Mouse (Mus musculus) forebrain, postnatal 0 days (tissue): ENCODE measurements at regions not wholly inside any gene's neighbourhood (a gene's known extent, or its start where the extent isn't known, plus 50 kb on each side); places are given as distances from the start of the nearest gene placed in this dataset.
"Not testable (repeated sequence)": the region's sequence is repeated elsewhere in the genome, so short reads cannot be mapped to it uniquely, and the experiment has no call there.

ENCODE experiments used
- ATAC-seq: fragments of 200-750 bp; cut with Nextera tagmentation; 2 replicates; pipeline ENCODE4 v1.8.0; 2017; ENCODE audit warnings: mild to moderate bottlenecking, moderate library complexity
- DNase-seq: peaks from one replicate; pipeline ENCODE4 v3.0.0-alpha.2; 2015
- H3K27ac ChIP-seq: fragments of 300-500 bp; sonication (generic); 2 replicates; pipeline ENCODE4 v1.5.1; 2014; ENCODE audit warnings: low read depth, mild to moderate bottlenecking, antibody characterized with exemption, low read length, moderate library complexity, mixed read lengths
- H3K27me3 ChIP-seq: fragments of 300-500 bp; sonication (generic); 2 replicates; pipeline ENCODE4 v1.6.1; 2014; ENCODE audit warnings: mild to moderate bottlenecking, low read length, mixed read lengths; ENCODE audit not compliant: insufficient read depth
- H3K36me3 ChIP-seq: fragments of 300-500 bp; sonication (generic); 2 replicates; pipeline ENCODE4 v1.6.1; 2014; ENCODE audit warnings: mild to moderate bottlenecking, moderate library complexity; ENCODE audit not compliant: insufficient read depth
- H3K4me1 ChIP-seq: fragments of 300-500 bp; sonication (generic); 2 replicates; pipeline ENCODE4 v1.6.1; 2014; ENCODE audit warnings: antibody characterized with exemption; ENCODE audit not compliant: insufficient read depth
- H3K4me2 ChIP-seq: fragments of 300-500 bp; sonication (generic); 2 replicates; pipeline ENCODE4 v1.6.1; 2014; ENCODE audit warnings: low read depth, mild to moderate bottlenecking, moderate library complexity
- H3K4me3 ChIP-seq: fragments of 300-500 bp; sonication (generic); 2 replicates; pipeline ENCODE4 v1.5.1; 2014; ENCODE audit warnings: low read depth, low read length, mixed read lengths
- H3K9ac ChIP-seq: fragments of 300-500 bp; sonication (generic); 2 replicates; pipeline ENCODE4 v1.6.1; 2014; ENCODE audit warnings: mild to moderate bottlenecking
- H3K9me3 ChIP-seq: fragments of 300-500 bp; sonication (generic); 2 replicates; pipeline ENCODE4 v1.6.1; 2016; ENCODE audit warnings: low read length
- CTCF ChIP-seq: sonication (generic); IDR thresholded peaks from 2 replicates; pipeline ENCODE4 v1.5.1; 2016; ENCODE audit warnings: antibody characterized with exemption, control low read depth, low read depth
- WGBS: fragments of 180-500 bp; shearing (Covaris S2); extraction: QIAGEN DNeasy Blood & Tissue Kit; methylation state at CpG from one replicate; pipeline ENCODE4 v1.1.7; 2014; 5-methylcytosine and 5-hydroxymethylcytosine counted together

DNA sequence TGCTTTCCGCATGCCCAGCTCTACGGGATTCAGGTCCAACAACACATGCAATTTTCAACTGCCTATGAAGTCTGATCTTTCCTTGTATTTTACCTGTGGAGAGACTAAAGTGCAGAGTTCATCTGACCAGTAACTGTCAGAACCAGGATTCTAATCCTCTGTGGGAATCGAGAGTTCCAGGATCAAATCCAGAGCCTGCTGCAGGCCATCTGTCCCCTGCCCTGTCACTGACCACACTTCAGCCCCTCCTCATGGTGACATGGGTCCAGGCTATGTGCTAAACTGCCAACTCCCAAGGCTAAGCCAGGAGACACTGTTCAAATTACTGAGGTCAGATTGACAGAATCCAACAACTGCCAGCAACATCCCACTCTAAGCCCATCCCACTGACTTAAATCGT is 175.7 kb downstream of the Katnal1 start:
- TF ChIP-seq CTCF = no peak
- no peak overlapping the region for H3K9ac ChIP-seq
- no peaks in the 10 kb centered on the region for H3K36me3 ChIP-seq
- no peaks in the 10 kb centered on the region for H3K27me3 ChIP-seq
- H3K27ac ChIP-seq = no peak overlapping the region
- no peak overlapping the region for H3K4me3 ChIP-seq
- no peak overlapping the region for H3K4me2 ChIP-seq
- no peaks in the 10 kb centered on the region for H3K9me3 ChIP-seq
- WGBS = 78% methylated on average over 4 of the region's 4 CpGs
- ATAC-seq (no peak), DNase-seq (no peak)
- no peaks in the 10 kb centered on the region for H3K4me1 ChIP-seq

DNA sequence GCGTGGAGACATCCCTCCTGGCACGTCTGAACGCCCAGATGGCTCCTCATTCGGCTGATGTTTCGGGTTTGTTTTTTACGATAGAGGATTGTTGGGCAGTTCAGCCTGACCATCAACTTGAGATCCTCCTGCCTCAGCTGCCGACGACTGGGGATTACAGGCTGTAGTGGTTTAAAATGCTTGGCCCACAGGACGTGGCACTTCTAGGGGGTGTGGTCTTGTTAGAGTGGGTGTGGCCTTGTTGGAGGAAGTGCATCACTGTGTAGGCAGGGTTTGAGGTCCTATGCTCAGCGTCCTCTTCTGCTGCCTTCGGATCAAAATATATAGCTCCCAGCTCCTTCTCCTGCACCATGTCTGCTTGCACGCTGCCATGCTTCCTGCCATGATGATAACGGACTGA is 177.1 kb downstream of the Katnal1 start:
- no peak for TF ChIP-seq CTCF
- H3K4me3 ChIP-seq = no peak overlapping the region
- H3K9ac ChIP-seq = no peak overlapping the region
- WGBS = 91% methylated on average over 13 of the region's 13 CpGs
- ATAC-seq (no peak), DNase-seq (no peak)
- no peak overlapping the region for H3K4me2 ChIP-seq
- no peaks in the 10 kb centered on the region for H3K9me3 ChIP-seq
- H3K36me3 ChIP-seq = no peaks in the 10 kb centered on the region
- H3K27ac ChIP-seq = no peak overlapping the region
- H3K4me1 ChIP-seq = no peaks in the 10 kb centered on the region
- no peaks in the 10 kb centered on the region for H3K27me3 ChIP-seq

DNA sequence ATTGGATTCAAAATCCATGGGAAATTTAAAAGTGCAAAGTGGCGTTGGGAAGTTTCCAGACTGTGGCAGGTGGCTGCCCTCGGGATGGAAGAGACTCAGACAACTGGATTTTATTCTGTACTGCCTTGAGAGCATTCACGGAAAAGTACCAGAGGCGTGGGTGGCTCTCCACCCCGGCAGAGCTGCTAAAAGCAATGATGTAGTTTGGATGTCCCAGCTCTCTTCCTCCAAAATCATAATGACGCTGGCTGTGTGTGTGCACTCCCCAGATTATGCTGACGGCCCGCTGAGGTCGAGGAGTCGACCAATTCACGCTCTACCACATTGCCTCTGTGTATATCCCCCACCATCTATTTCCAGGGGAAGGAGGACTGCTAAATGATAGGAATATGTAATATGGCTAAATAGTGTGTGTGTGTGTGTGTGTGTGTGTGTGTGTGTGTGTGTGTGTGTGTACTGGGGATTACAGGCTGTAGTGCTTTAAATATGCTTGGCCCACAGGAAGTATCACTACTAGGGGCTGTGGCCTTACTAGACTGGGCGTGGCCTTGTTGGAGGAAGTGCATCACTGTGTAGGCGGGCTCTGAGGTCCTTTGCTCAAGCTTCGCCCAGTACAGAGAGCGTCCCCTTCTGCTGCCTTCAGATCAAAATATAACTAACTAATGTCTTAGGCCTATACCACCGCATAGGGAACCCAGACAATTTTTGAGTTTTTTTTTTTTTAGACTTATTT is 179.0 kb downstream of the Katnal1 start:
- 81% methylated on average over 16 of the region's 16 CpGs for WGBS
- DNase-seq (no peak), ATAC-seq (no peak)
- Histone ChIP-seq H3K4me3 (no peak overlapping the region), H3K27me3 (no peaks in the 10 kb centered on the region), H3K4me1 (no peaks in the 10 kb centered on the region), H3K36me3 (no peaks in the 10 kb centered on the region), H3K4me2 (no peak overlapping the region), H3K9ac (no peak overlapping the region), H3K27ac (no peak overlapping the region), H3K9me3 (no peaks in the 10 kb centered on the region)
- TF ChIP-seq CTCF = no peak

DNA sequence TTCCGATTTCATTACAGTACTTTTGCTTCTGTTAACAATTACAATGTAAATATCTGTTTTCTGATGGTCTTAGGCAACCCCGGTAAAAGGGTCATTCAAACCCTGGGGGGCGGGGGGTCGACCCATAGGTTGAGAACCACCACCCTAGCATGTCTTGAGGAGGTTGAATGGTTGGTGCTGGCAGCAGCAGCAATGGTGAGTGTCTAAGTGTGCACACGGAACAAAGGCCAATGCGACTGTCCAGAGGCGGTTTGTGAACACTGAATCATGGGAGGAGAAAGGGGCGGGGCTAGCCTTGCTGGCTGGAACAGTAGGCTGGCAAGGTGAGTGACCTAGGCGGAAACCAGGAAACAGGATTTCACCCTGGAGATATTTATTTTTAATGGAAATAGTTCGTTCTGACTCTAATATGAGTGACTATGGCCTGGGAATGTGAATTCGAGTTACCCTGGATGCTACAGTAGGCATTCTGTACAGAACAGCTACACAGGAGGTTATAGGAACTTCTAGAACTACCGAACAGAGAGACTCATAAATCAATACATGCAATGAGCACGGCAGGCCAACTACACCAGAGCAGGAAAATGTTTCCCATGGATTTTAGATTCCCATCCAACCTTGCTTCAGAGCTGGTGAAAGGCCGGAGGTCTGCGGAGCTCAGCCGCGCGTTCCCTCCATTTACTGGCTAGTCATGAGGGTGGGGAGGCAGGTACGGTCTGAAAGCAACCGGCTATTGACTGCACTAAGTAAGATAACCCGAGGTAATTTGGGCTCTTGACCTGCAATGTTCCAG is 181.0 kb downstream of the Katnal1 start:
- no peaks in the 10 kb centered on the region for H3K4me1 ChIP-seq

DNA sequence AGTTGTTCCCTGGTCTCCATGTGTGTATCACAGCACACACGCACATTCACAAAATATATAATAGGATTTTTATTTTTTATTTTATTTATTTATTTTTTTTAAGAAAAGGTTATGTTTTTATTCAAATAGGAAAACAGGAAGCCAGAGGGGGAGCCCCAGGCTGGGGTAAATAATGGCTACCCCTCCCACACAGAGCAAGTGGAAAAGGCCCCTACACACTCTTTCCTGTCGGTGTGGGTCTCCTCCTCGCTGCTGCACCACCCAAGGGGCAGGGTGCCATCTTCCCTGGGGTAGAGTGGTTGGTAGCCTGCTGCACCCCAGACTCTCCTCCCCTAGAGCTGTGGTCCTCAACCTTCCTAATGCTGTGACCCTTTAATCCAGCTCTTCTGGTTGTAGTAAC is 181.6 kb downstream of the Katnal1 start:
- Histone ChIP-seq H3K4me1 (no peaks in the 10 kb centered on the region), H3K4me2 (no peak overlapping the region)

More for the DNA sequence above, 181.0 kb downstream of the Katnal1 start:
- H3K4me3 ChIP-seq = no peak overlapping the region
- H3K4me2 ChIP-seq = no peak overlapping the region
- no peaks in the 10 kb centered on the region for H3K9me3 ChIP-seq
- ATAC-seq (no peak), DNase-seq (no peak)
- no peak overlapping the region for H3K9ac ChIP-seq
- no peak overlapping the region for H3K27ac ChIP-seq
- H3K36me3 ChIP-seq = no peaks in the 10 kb centered on the region
- H3K27me3 ChIP-seq = no peaks in the 10 kb centered on the region
- WGBS = 89% methylated on average over 21 of the region's 21 CpGs
- TF ChIP-seq CTCF = no peak

DNA sequence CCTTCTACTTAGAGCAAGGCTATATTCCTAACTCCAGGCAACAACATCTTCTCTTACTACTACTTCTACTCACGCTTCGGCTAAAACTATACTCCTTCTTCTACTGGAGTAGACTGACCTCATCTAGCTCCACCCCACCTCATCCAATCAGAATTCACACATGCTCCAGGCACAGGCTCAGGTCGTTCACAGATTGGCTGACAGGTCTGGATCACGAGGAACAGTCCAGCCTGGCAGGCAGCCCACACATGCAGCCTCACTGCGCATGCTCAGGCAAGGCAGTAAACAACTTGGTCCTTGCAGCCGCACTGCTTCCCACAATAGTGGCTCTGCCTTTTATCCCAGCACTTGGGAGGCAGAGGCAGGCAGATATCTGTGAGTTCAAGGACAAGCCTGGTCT is 182.4 kb downstream of the Katnal1 start:
- DNase-seq, H3K9ac ChIP-seq, H3K27ac ChIP-seq, H3K4me2 ChIP-seq, H3K9me3 ChIP-seq, H3K4me1 ChIP-seq, H3K27me3 ChIP-seq, ATAC-seq, H3K36me3 ChIP-seq, H3K4me3 ChIP-seq: not testable (repeated sequence)
- WGBS = 62% methylated on average over 6 of the region's 6 CpGs

More for the DNA sequence above, 181.6 kb downstream of the Katnal1 start:
- Histone ChIP-seq H3K27ac (no peak overlapping the region), H3K4me3 (no peak overlapping the region), H3K36me3 (no peaks in the 10 kb centered on the region), H3K9me3 (no peaks in the 10 kb centered on the region), H3K27me3 (no peaks in the 10 kb centered on the region), H3K9ac (no peak overlapping the region)
- WGBS = 86% methylated on average over 3 of the region's 3 CpGs
- DNase-seq (no peak), ATAC-seq (no peak)
- no peak for TF ChIP-seq CTCF

DNA sequence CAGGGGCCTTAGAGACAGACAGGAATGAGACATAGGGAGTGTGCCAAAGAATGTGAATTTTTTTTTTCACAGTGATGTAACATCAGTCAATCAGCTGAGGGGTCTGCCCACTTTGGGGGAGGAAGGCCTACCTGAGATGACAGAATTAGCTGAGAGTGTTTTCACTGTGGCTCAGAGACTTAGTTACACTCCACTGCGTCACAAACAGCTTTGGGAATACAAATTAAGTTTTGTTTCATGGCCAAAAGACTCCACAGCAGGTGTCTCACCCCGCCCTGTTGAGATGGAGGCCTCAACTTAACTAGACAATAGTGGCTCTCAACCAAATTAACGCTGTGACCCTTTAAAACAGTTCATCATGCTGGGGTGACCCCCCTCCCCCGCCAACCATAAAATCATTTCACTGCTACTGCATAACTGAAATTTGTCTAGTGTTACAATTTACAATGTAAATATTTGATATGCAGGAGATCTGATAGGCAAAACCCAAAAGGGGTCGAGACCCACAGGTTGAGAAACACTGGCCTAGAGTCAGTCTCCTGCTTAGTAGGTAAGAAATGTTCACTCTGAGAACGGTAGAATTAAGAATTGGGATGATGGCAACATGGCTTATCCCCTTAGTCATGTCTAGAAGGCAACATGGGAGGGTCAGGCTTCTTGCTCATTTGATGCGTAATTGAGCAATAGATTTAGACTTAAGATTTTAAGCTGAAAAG is 184.3 kb downstream of the Katnal1 start:
- TF ChIP-seq CTCF = no peak
- Histone ChIP-seq H3K4me3 (no peak overlapping the region), H3K9ac (no peak overlapping the region), H3K9me3 (no peaks in the 10 kb centered on the region), H3K4me2 (no peak overlapping the region), H3K4me1 (no peaks in the 10 kb centered on the region), H3K36me3 (no peaks in the 10 kb centered on the region), H3K27me3 (no peaks in the 10 kb centered on the region), H3K27ac (no peak overlapping the region)
- WGBS = 64% methylated on average over 7 of the region's 7 CpGs
- ATAC-seq = no peak
- no peak for DNase-seq
